Mouse (Mus musculus) heart, embryonic 12.5 days (tissue): ENCODE measurements around the gene Tspan18. TPM values are rescaled to one million over a fixed set of nuclear protein-coding genes. Genes with fewer than 3 reads are reported as not detected.
A peak's percentile ranks its signal among the peaks of the same experiment; 100 is the strongest.

Source experiments
- ATAC-seq: fragments of 200-750 bp; cut with Nextera tagmentation; 2 replicates; pipeline ENCODE4 v1.8.0; 2017; ENCODE audit warnings: moderate TSS enrichment, moderate library complexity; ENCODE audit not compliant: insufficient number of reproducible peaks, low FRiP score
- H3K27ac ChIP-seq: fragments of 300-500 bp; sonication (generic); 2 replicates; pipeline ENCODE4 v1.5.1; 2016; ENCODE audit warnings: mild to moderate bottlenecking, moderate library complexity; ENCODE audit not compliant: poor library complexity, severe bottlenecking
- H3K27me3 ChIP-seq: fragments of 300-500 bp; sonication (generic); replicated peaks from 2 replicates; pipeline ENCODE4 v1.6.1; 2016; ENCODE audit warnings: mild to moderate bottlenecking, moderate library complexity
- H3K36me3 ChIP-seq: fragments of 300-500 bp; sonication (generic); 2 replicates; pipeline ENCODE4 v1.6.1; 2016; ENCODE audit warnings: mild to moderate bottlenecking, moderate library complexity
- H3K4me1 ChIP-seq: fragments of 300-500 bp; sonication (generic); replicated peaks from 2 replicates; pipeline ENCODE4 v1.6.1; 2016; ENCODE audit warnings: mild to moderate bottlenecking
- H3K4me2 ChIP-seq: fragments of 300-500 bp; sonication (generic); 2 replicates; pipeline ENCODE4 v1.6.1; 2016; ENCODE audit warnings: mild to moderate bottlenecking, moderate library complexity
- H3K4me3 ChIP-seq: fragments of 300-500 bp; sonication (generic); 2 replicates; pipeline ENCODE4 v1.5.1; 2016; ENCODE audit warnings: mild to moderate bottlenecking
- H3K9ac ChIP-seq: fragments of 300-500 bp; sonication (generic); 2 replicates; pipeline ENCODE4 v1.6.1; 2016; ENCODE audit warnings: mild to moderate bottlenecking, moderate library complexity
- H3K9me3 ChIP-seq: fragments of 300-500 bp; sonication (generic); replicated peaks from 2 replicates; pipeline ENCODE4 v1.6.1; 2016; ENCODE audit warnings: mild to moderate bottlenecking, moderate library complexity
- WGBS: fragments of 180-500 bp; shearing (Covaris S2); methylation state at CpG from one replicate; pipeline ENCODE4 v1.1.7; 2016; 5-methylcytosine and 5-hydroxymethylcytosine counted together
- polyA plus RNA-seq: library from polyadenylated mRNA; unstranded; fragments of >200 nt; fragmentation: Nextera tagmentation; extraction: Ambion mirVana; gene quantifications from 2 replicates; pipeline ENCODE4 v1.2.1, GENCODE M21; 2016

Tspan18 gene
- polyA plus RNA-seq, 1 experiment from 2014 or later = 58.5 TPM

- no peaks in the 10 kb centered on the region for H3K9me3 ChIP-seq
- H3K4me2 ChIP-seq = no peak overlapping the region
- no peak overlapping the region for H3K4me3 ChIP-seq
- WGBS = 26% methylated on average over 6 of the region's 6 CpGs
- no peaks in the 10 kb centered on the region for H3K27me3 ChIP-seq
- ATAC-seq = peak; percentile 82
- peaks cover 90% of the 10 kb centered on the region for H3K4me1 ChIP-seq
- no peaks in the 10 kb centered on the region for H3K36me3 ChIP-seq
- no peak overlapping the region for H3K9ac ChIP-seq
- peak overlapping the region; percentile 68 for H3K27ac ChIP-seq
These were observed 72.6 kb downstream of the Tspan18 start for GRCm38 (mm10) chr2:93261521-93262290.

- H3K9me3 ChIP-seq = no peaks in the 10 kb centered on the region
- H3K4me3 ChIP-seq = no peak overlapping the region
- H3K4me2 ChIP-seq = no peak overlapping the region
- 68% methylated on average over 4 of the region's 4 CpGs for WGBS
- peaks cover 60% of the 10 kb centered on the region for H3K4me1 ChIP-seq
- H3K27ac ChIP-seq = no peak overlapping the region
- ATAC-seq = no peak
- H3K27me3 ChIP-seq = no peaks in the 10 kb centered on the region
- H3K9ac ChIP-seq = no peak overlapping the region
- no peaks in the 10 kb centered on the region for H3K36me3 ChIP-seq
These were observed 76.7 kb downstream of the Tspan18 start for GRCm38 (mm10) chr2:93257634-93258033.

GRCm38 (mm10) chr2:93256735-93257405 lies 77.4 kb downstream of the Tspan18 start:
- Histone ChIP-seq H3K4me3 (no peak overlapping the region), H3K27me3 (no peaks in the 10 kb centered on the region), H3K4me2 (no peak overlapping the region), H3K9me3 (no peaks in the 10 kb centered on the region), H3K27ac (no peak overlapping the region), H3K36me3 (no peaks in the 10 kb centered on the region), H3K4me1 (peaks cover 57% of the 10 kb centered on the region), H3K9ac (no peak overlapping the region; the same call in 1 of the 2 replicates)
- 53% methylated on average over 8 of the region's 8 CpGs for WGBS
- ATAC-seq = no peak

GRCm38 (mm10) chr2:93252356-93252755 lies 81.9 kb downstream of the Tspan18 start:
- 0 out of 2 replicates have a peak, but pooled peaks cover 4% of the 10 kb centered on the region for H3K9me3 ChIP-seq
- no peaks in the 10 kb centered on the region for H3K27me3 ChIP-seq
- H3K27ac ChIP-seq = no peak overlapping the region
- no peak overlapping the region for H3K4me2 ChIP-seq
- 45% methylated on average over 9 of the region's 9 CpGs for WGBS
- H3K9ac ChIP-seq = no peak overlapping the region
- no peak overlapping the region for H3K4me3 ChIP-seq
- peaks cover 17% of the 10 kb centered on the region for H3K4me1 ChIP-seq
- ATAC-seq = no peak
- H3K36me3 ChIP-seq = 0 out of 2 replicates have a peak, but pooled peaks cover 11% of the 10 kb centered on the region

GRCm38 (mm10) chr2:93250611-93251010 lies 83.7 kb downstream of the Tspan18 start:
- Histone ChIP-seq H3K9me3 (0 out of 2 replicates have a peak, but pooled peaks cover 4% of the 10 kb centered on the region), H3K4me3 (no peak overlapping the region), H3K9ac (no peak overlapping the region), H3K27ac (no peak overlapping the region), H3K4me2 (no peak overlapping the region), H3K27me3 (no peaks in the 10 kb centered on the region), H3K4me1 (peaks cover 5% of the 10 kb centered on the region), H3K36me3 (0 out of 2 replicates have a peak, but pooled peaks cover 11% of the 10 kb centered on the region)
- WGBS = 89% methylated on average over 7 of the region's 7 CpGs
- no peak for ATAC-seq

GRCm38 (mm10) chr2:93249058-93249457 lies 85.2 kb downstream of the Tspan18 start:
- Histone ChIP-seq H3K9ac (no peak overlapping the region), H3K36me3 (0 out of 2 replicates have a peak, but pooled peaks cover 11% of the 10 kb centered on the region)
- 78% methylated on average over 6 of the region's 6 CpGs for WGBS

GRCm38 (mm10) chr2:93244090-93244443 lies 90.2 kb downstream of the Tspan18 start:
- Histone ChIP-seq H3K4me3 (no peak overlapping the region), H3K4me1 (peaks cover 21% of the 10 kb centered on the region), H3K9ac (no peak overlapping the region), H3K9me3 (no peaks in the 10 kb centered on the region), H3K27me3 (no peaks in the 10 kb centered on the region), H3K27ac (no peak overlapping the region), H3K36me3 (no peaks in the 10 kb centered on the region), H3K4me2 (no peak overlapping the region)
- WGBS = 79% methylated on average over 8 of the region's 8 CpGs
- no peak for ATAC-seq

More at GRCm38 (mm10) chr2:93249058-93249457, 85.2 kb downstream of the Tspan18 start:
- peaks cover 5% of the 10 kb centered on the region for H3K4me1 ChIP-seq
- 0 out of 2 replicates have a peak, but pooled peaks cover 4% of the 10 kb centered on the region for H3K9me3 ChIP-seq
- H3K4me3 ChIP-seq = no peak overlapping the region
- no peak for ATAC-seq
- H3K4me2 ChIP-seq = no peak overlapping the region
- no peaks in the 10 kb centered on the region for H3K27me3 ChIP-seq
- no peak overlapping the region for H3K27ac ChIP-seq

GRCm38 (mm10) chr2:93243439-93244089 lies 90.7 kb downstream of the Tspan18 start:
- Histone ChIP-seq H3K27me3 (no peaks in the 10 kb centered on the region), H3K36me3 (no peaks in the 10 kb centered on the region), H3K9ac (no peak overlapping the region), H3K9me3 (no peaks in the 10 kb centered on the region), H3K4me2 (no peak overlapping the region), H3K4me1 (peaks cover 26% of the 10 kb centered on the region), H3K4me3 (no peak overlapping the region), H3K27ac (no peak overlapping the region)
- 79% methylated on average over 11 of the region's 11 CpGs for WGBS
- ATAC-seq = no peak

- 79% methylated on average over 5 of the region's 5 CpGs for WGBS
- H3K27ac ChIP-seq = no peak overlapping the region
These were observed 92.1 kb downstream of the Tspan18 start for GRCm38 (mm10) chr2:93242166-93242565.

GRCm38 (mm10) chr2:93238864-93239263 lies 95.4 kb downstream of the Tspan18 start:
- Histone ChIP-seq H3K36me3 (0 out of 2 replicates have a peak, but pooled peaks cover 3% of the 10 kb centered on the region), H3K27ac (no peak overlapping the region), H3K27me3 (no peaks in the 10 kb centered on the region), H3K9me3 (no peaks in the 10 kb centered on the region), H3K4me2 (no peak overlapping the region), H3K4me1 (peaks cover 47% of the 10 kb centered on the region), H3K4me3 (no peak overlapping the region), H3K9ac (no peak overlapping the region)
- 71% methylated on average over 6 of the region's 6 CpGs for WGBS
- no peak for ATAC-seq

More at GRCm38 (mm10) chr2:93242166-93242565, 92.1 kb downstream of the Tspan18 start:
- Histone ChIP-seq H3K4me3 (no peak overlapping the region), H3K4me1 (peaks cover 40% of the 10 kb centered on the region), H3K9ac (no peak overlapping the region; the same call in 1 of the 2 replicates), H3K9me3 (no peaks in the 10 kb centered on the region), H3K36me3 (no peaks in the 10 kb centered on the region), H3K27me3 (no peaks in the 10 kb centered on the region), H3K4me2 (no peak overlapping the region)
- no peak for ATAC-seq

GRCm38 (mm10) chr2:93237055-93237454 lies 97.2 kb downstream of the Tspan18 start:
- Histone ChIP-seq H3K36me3 (0 out of 2 replicates have a peak, but pooled peaks cover 3% of the 10 kb centered on the region), H3K9me3 (no peaks in the 10 kb centered on the region), H3K27me3 (no peaks in the 10 kb centered on the region), H3K27ac (0 out of 2 replicates have a peak overlapping the region, but pooled peaks have one; percentile 8), H3K4me2 (no peak overlapping the region), H3K9ac (no peak overlapping the region), H3K4me1 (peaks cover 50% of the 10 kb centered on the region), H3K4me3 (no peak overlapping the region)
- ATAC-seq = no peak
- WGBS = 67% methylated on average over 1 of the region's 1 CpGs
